Mouse (Mus musculus) gastrocnemius, postnatal 10 days (tissue): ENCODE results near the gene Rho. TPM values are rescaled to one million over a fixed set of nuclear protein-coding genes. Genes with fewer than 3 reads are reported as not detected.

Experiments
- DNase-seq: peaks from one replicate; pipeline ENCODE4 v3.0.0; 2021; ENCODE audit warnings: mixed read lengths
- total RNA-seq, 2 experiments: library from RNA; stranded (reverse); gene quantifications; 2 replicates each; pipeline ENCODE4 v1.2.3; 2021

Rho gene
- total RNA-seq, 2 experiments from 2014 or later = 0.19 to 0.32 TPM

- no peak for DNase-seq
These were observed 44.1 kb downstream of the Rho start for GRCm38 (mm10) chr6:115975606-115976005.

GRCm38 (mm10) chr6:115977810-115978209 lies 46.3 kb downstream of the Rho start:
- DNase-seq = no peak

GRCm38 (mm10) chr6:115978596-115978995 lies 47.0 kb downstream of the Rho start:
- DNase-seq = no peak

- DNase-seq = no peak
These were observed 51.3 kb downstream of the Rho start for GRCm38 (mm10) chr6:115982889-115983288.

- no peak for DNase-seq
These were observed 51.9 kb downstream of the Rho start for GRCm38 (mm10) chr6:115983306-115984038.

GRCm38 (mm10) chr6:115984580-115984979 lies 53.0 kb downstream of the Rho start:
- no peak for DNase-seq

GRCm38 (mm10) chr6:115985622-115986021 lies 54.1 kb downstream of the Rho start:
- DNase-seq = no peak

GRCm38 (mm10) chr6:115986472-115987095 lies 55.0 kb downstream of the Rho start:
- DNase-seq = no peak

- DNase-seq = no peak
These were observed 55.7 kb downstream of the Rho start for GRCm38 (mm10) chr6:115987096-115987747.

- DNase-seq = no peak
These were observed 57.5 kb downstream of the Rho start for GRCm38 (mm10) chr6:115989032-115989431.

GRCm38 (mm10) chr6:115989607-115990006 lies 58.1 kb downstream of the Rho start:
- DNase-seq = no peak

Other genes starting within 250 kb of the Rho start
- 1 to 10 TPM in 1 of 2 experiments, under 1 TPM in 1; 0.26 to 1.5 TPM for gene Tmem40, start 169.3 kb upstream of the Rho start, total RNA-seq
- gene Cand2, start 157.2 kb upstream of the Rho start, total RNA-seq = 10 to 100 TPM; 89.1 to 96.7 TPM
- 1,000 to 10,000 TPM; 1,136 to 1,161 TPM for gene Rpl32, start 123.0 kb upstream of the Rho start, total RNA-seq
- gene Efcab12, start 93.3 kb upstream of the Rho start, total RNA-seq = under 1 TPM; 0.12 to 0.14 TPM
- gene Mbd4, start 78.4 kb upstream of the Rho start, total RNA-seq = 1 to 10 TPM; 2.3 to 3.7 TPM
- 10 to 100 TPM; 19.3 to 21.9 TPM for gene Ift122, start 78.3 kb upstream of the Rho start, total RNA-seq
- not detected for gene H1foo, start 13.2 kb downstream of the Rho start, total RNA-seq
- gene Plxnd1, start 63.3 kb downstream of the Rho start, total RNA-seq = 100 to 1,000 TPM in 1 of 2 experiments, 10 to 100 TPM in 1; 90.1 to 127 TPM